Comparison of ENCODE assay signal across 28 mouse cellular contexts in genomic region chr1:19981189-19981588, GRCm38 (mm10).
A peak's percentile ranks its signal among the peaks of the same experiment; 100 is the strongest.
DNase-seq lines count a peak whose midpoint lies in the region; ATAC-seq lines count a peak whose summit lies in the region.
"Had no signal": no experiment of that assay in that cellular context is flagged by ENCODE, and none has a peak within 500 bp of the region (broad histone marks: within the 10 kb centered on the region; RNA-seq: fewer than 3 reads in every experiment).

No protein-coding gene starts in this region.

- no peaks in the 10 kb centered on the region for H3K9me3 ChIP-seq in forebrain, embryonic 14.5 days (replicated peaks; ENCODE audit: control insufficient read depth, low read length)
- H3K9me3 ChIP-seq in forebrain, embryonic 15.5 days: no peaks in the 10 kb centered on the region
- H3K9me3 ChIP-seq in midbrain, embryonic 14.5 days (ENCODE audit: control insufficient read depth, low read length): no peaks in the 10 kb centered on the region
- no peaks in the 10 kb centered on the region for H3K9me3 ChIP-seq in midbrain, embryonic 16.5 days (replicated peaks; ENCODE audit: control insufficient read depth, low read length, poor library complexity, severe bottlenecking)
- H3K9me3 ChIP-seq: embryonic facial prominence, embryonic 13.5 days; heart, embryonic 12.5 days; limb, embryonic 12.5 days; liver, embryonic 15.5 days; midbrain, embryonic 10.5 days had no signal

- 0 out of 2 replicates have a peak, but pooled peaks cover 6% of the 10 kb centered on the region for H3K27me3 ChIP-seq in forebrain, embryonic 14.5 days (replicated peaks; ENCODE audit: control insufficient read depth, insufficient read depth, low read length)
- H3K27me3 ChIP-seq in forebrain, embryonic 15.5 days: no peaks in the 10 kb centered on the region
- H3K27me3 ChIP-seq in midbrain, embryonic 14.5 days (ENCODE audit: control insufficient read depth, insufficient read depth, low read length): no peaks in the 10 kb centered on the region
- no peaks in the 10 kb centered on the region for H3K27me3 ChIP-seq in midbrain, embryonic 16.5 days (ENCODE audit: control insufficient read depth, insufficient read depth, low read depth, low read length)
- H3K27me3 ChIP-seq: embryonic facial prominence, embryonic 13.5 days; heart, embryonic 12.5 days; limb, embryonic 12.5 days; liver, embryonic 15.5 days had no signal

- no peak overlapping the region for H3K9ac ChIP-seq in forebrain, embryonic 14.5 days (ENCODE audit: low read length)
- H3K9ac ChIP-seq in forebrain, embryonic 15.5 days (replicated peaks): no peak overlapping the region
- no peak overlapping the region for H3K9ac ChIP-seq in midbrain, embryonic 14.5 days (replicated peaks; ENCODE audit: low read length)
- no peak overlapping the region for H3K9ac ChIP-seq in midbrain, embryonic 16.5 days (ENCODE audit: low read depth, low read length)
- H3K9ac ChIP-seq: embryonic facial prominence, embryonic 13.5 days; heart, embryonic 12.5 days; hindbrain, embryonic 14.5 days; limb, embryonic 12.5 days; liver, embryonic 15.5 days; lung, embryonic 14.5 days had no signal

- no peak overlapping the region for H3K4me2 ChIP-seq in forebrain, embryonic 14.5 days (ENCODE audit: low read length)
- H3K4me2 ChIP-seq in forebrain, embryonic 15.5 days (replicated peaks): no peak overlapping the region
- H3K4me2 ChIP-seq in midbrain, embryonic 14.5 days (ENCODE audit: low read length): no peak overlapping the region
- no peak overlapping the region for H3K4me2 ChIP-seq in midbrain, embryonic 16.5 days (ENCODE audit: low read length)
- H3K4me2 ChIP-seq: embryonic facial prominence, embryonic 13.5 days; heart, embryonic 12.5 days; hindbrain, embryonic 14.5 days; limb, embryonic 12.5 days; liver, embryonic 15.5 days; lung, embryonic 14.5 days had no signal

- DNase-seq in forebrain, embryonic 14.5 days (ENCODE audit: low spot score): peak; percentile 12
- DNase-seq in midbrain, embryonic 14.5 days: peak; percentile 18
- DNase-seq in embryo, embryonic 10.5 days (ENCODE audit: low spot score): peak; percentile 60
- no peak for DNase-seq in kidney, postnatal 14 days
- no peak for DNase-seq in frontal cortex, adult 2 months (ENCODE audit: extremely low spot score in 1 of 2, low spot score in 1 of 2)
- DNase-seq: adrenal gland, postnatal 25 days; cerebellum, adult 2 months; cerebellum, postnatal 14 days; heart, adult 2 months; kidney, adult 9 months; kidney, postnatal 25 days; lung, embryonic 14.5 days; lung, postnatal 14 days; retina, postnatal 1 day; right cerebral cortex, postnatal 14 days; thymus, postnatal 4 days had no signal

- H3K27ac ChIP-seq in forebrain, embryonic 14.5 days (ENCODE audit: low read depth, low read length): no peak overlapping the region
- H3K27ac ChIP-seq in forebrain, embryonic 15.5 days (replicated peaks): no peak overlapping the region
- H3K27ac ChIP-seq in midbrain, embryonic 14.5 days (replicated peaks; ENCODE audit: low read depth, low read length): no peak overlapping the region
- no peak overlapping the region for H3K27ac ChIP-seq in midbrain, embryonic 16.5 days (ENCODE audit: low read length)
- H3K27ac ChIP-seq: embryonic facial prominence, embryonic 13.5 days; heart, adult 2 months; hindbrain, embryonic 14.5 days; left cerebral cortex, adult 2 months; limb, embryonic 12.5 days; liver, embryonic 15.5 days; midbrain, embryonic 10.5 days had no signal

- 0% methylated on average over 1 of the region's 1 CpGs for whole genome bisulfite sequencing in forebrain, embryonic 14.5 days
- 5% methylated on average over 1 of the region's 1 CpGs for WGBS in forebrain, embryonic 15.5 days
- WGBS in midbrain, embryonic 14.5 days: 11% methylated on average over 1 of the region's 1 CpGs
- 3% methylated on average over 1 of the region's 1 CpGs for WGBS in midbrain, embryonic 16.5 days

- ATAC-seq in forebrain, embryonic 14.5 days: no peak
- no peak for ATAC-seq in forebrain, embryonic 15.5 days (replicated peaks)
- no peak for ATAC-seq in midbrain, embryonic 14.5 days (ENCODE audit: low FRiP score, low TSS enrichment)
- no peak for ATAC-seq in midbrain, embryonic 16.5 days
- ATAC-seq: CD4-positive, CD25-positive, alpha-beta regulatory T cell, adult 4 months; forebrain, embryonic 16.5 days; intestine, postnatal 0 days had no signal

- H3K36me3 ChIP-seq in forebrain, embryonic 14.5 days (ENCODE audit: control insufficient read depth, insufficient read depth, low read length): no peaks in the 10 kb centered on the region
- no peaks in the 10 kb centered on the region for H3K36me3 ChIP-seq in forebrain, embryonic 15.5 days
- no peaks in the 10 kb centered on the region for H3K36me3 ChIP-seq in midbrain, embryonic 14.5 days (ENCODE audit: control insufficient read depth, insufficient read depth, low read length)
- H3K36me3 ChIP-seq in midbrain, embryonic 16.5 days (ENCODE audit: control insufficient read depth, insufficient read depth, low read length): no peaks in the 10 kb centered on the region
- H3K36me3 ChIP-seq: embryonic facial prominence, embryonic 13.5 days; heart, embryonic 12.5 days; limb, embryonic 12.5 days; liver, embryonic 15.5 days; midbrain, embryonic 10.5 days had no signal

- H3K4me3 ChIP-seq in forebrain, embryonic 14.5 days (ENCODE audit: low read depth, low read length): no peak overlapping the region
- H3K4me3 ChIP-seq in forebrain, embryonic 15.5 days: no peak overlapping the region
- no peak overlapping the region for H3K4me3 ChIP-seq in midbrain, embryonic 14.5 days (replicated peaks; ENCODE audit: low read depth, low read length)
- H3K4me3 ChIP-seq in midbrain, embryonic 16.5 days (ENCODE audit: low read depth, low read length): no peak overlapping the region
- H3K4me3 ChIP-seq: embryonic facial prominence, embryonic 13.5 days; heart, adult 2 months; heart, embryonic 12.5 days; left cerebral cortex, adult 2 months; limb, embryonic 12.5 days; liver, embryonic 15.5 days; midbrain, embryonic 10.5 days had no signal

- no peaks in the 10 kb centered on the region for H3K4me1 ChIP-seq in forebrain, embryonic 14.5 days (ENCODE audit: control insufficient read depth, insufficient read depth, low read length)
- peaks cover 5% of the 10 kb centered on the region for H3K4me1 ChIP-seq in forebrain, embryonic 15.5 days
- H3K4me1 ChIP-seq in midbrain, embryonic 14.5 days (ENCODE audit: control insufficient read depth, insufficient read depth, low read length): peaks cover 14% of the 10 kb centered on the region; the same call in 1 of the 2 replicates
- peaks cover 4% of the 10 kb centered on the region; the same call in 1 of the 2 replicates for H3K4me1 ChIP-seq in midbrain, embryonic 16.5 days (ENCODE audit: control insufficient read depth, insufficient read depth, low read length)
- H3K4me1 ChIP-seq: heart, embryonic 12.5 days; limb, embryonic 12.5 days; liver, embryonic 15.5 days had no signal

Comparison
In these comparisons a context has a peak if more than half of its experiments do, and no peak if none do; other contexts are left out.
1. DNase-seq: peak in forebrain, embryonic 14.5 days (single experiment), midbrain, embryonic 14.5 days (single experiment) and embryo, embryonic 10.5 days (single experiment); none in kidney, postnatal 14 days (single experiment) and frontal cortex, adult 2 months (0 of 2).